Mouse (Mus musculus): ENCODE measurements around the gene Rho. TPM values are rescaled to one million over a fixed set of nuclear protein-coding genes. Genes with fewer than 3 reads are reported as not detected.

The Rho gene
- polyA plus RNA-seq, 1 experiment from 2014 or later, result 0.36 TPM

DNA sequence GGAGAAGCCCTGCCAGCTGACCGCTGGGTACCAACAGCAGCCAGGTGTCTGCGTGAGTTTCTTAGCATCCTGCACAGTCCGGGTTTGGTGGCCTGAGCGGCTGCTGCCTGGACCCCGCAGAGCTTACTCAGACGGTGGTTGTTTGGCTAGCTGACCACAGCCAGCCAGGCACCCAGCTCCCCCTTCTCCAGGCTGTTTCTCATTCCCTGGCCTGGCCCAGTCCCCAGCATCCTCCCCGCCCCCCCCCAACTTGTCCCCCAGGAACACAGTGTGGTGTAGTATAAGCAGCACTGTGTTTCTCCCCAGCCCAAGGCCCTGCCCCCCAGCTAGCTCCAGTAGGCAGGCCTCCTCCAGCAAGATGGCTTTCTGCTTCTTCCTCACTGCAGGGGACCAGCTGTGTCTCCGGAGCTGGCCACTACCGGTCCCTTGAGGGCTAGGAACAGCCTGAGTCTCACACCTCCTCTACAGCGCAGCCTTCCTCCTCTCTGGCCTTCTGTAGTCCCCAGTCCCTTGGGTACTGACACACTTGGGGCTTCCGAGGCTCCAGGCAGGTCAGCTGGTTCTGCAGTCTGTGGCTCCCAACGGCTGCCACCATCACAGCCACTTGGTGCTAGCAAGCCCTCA, 55.0 kb downstream of the Rho start:
- H3K4me1 ChIP-seq (ENCODE audit: control insufficient read depth, insufficient read depth, low read length), result peaks cover 7% of the 10 kb centered on the region; the same call in 1 of the 2 replicates
- H3K4me3 ChIP-seq (ENCODE audit: low read depth, low read length), result no peak overlapping the region
- no peaks in the 10 kb centered on the region for H3K9me3 ChIP-seq (replicated peaks; ENCODE audit: control insufficient read depth, low read length, poor library complexity, severe bottlenecking)
- no peak overlapping the region for H3K27ac ChIP-seq (ENCODE audit: low read length)
- no peak overlapping the region for H3K9ac ChIP-seq (ENCODE audit: low read depth, low read length)
- 42% methylated on average over 12 of the region's 12 CpGs for WGBS
- ATAC-seq, result no peak
- no peak overlapping the region for H3K4me2 ChIP-seq (ENCODE audit: low read length)
- H3K36me3 ChIP-seq (ENCODE audit: control insufficient read depth, insufficient read depth, low read length), result no peaks in the 10 kb centered on the region
- peaks cover 10% of the 10 kb centered on the region for H3K27me3 ChIP-seq (ENCODE audit: control insufficient read depth, insufficient read depth, low read depth, low read length)

DNA sequence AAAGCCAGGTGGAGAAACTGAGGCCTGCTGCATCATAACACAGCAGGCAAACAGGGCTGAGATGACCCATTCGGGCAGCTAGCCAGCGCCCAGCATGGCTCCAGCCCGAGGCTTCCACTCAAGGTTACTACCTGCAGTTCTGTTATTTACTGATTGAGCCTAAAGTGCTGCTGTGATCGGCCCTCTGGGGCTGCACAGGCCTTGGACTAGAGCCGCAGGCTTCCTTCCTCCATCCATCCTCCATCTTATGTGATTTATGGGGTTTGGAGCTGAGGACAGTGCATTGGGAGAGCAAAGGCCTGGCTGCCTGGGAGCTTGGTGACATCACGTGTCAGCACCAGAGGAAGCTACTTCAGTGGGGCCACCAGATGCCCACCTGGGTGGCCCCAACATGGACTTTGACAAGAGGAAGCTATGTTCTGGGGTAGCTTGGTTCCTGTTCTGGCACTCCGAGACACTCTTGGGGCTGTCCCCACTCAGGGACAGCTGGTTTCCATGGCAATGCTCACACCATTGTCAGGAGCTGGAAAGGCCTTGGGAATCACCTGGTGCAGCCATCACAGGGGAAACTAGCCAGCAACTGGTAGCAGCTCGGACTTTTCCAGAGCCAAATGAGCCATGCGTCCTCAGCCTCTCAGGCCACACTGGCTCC, 55.7 kb downstream of the Rho start:
- H3K27me3 ChIP-seq (ENCODE audit: control insufficient read depth, insufficient read depth, low read depth, low read length), result peaks cover 16% of the 10 kb centered on the region
- H3K27ac ChIP-seq (ENCODE audit: low read length), result no peak overlapping the region
- H3K36me3 ChIP-seq (ENCODE audit: control insufficient read depth, insufficient read depth, low read length), result no peaks in the 10 kb centered on the region
- no peak for ATAC-seq
- H3K4me3 ChIP-seq (ENCODE audit: low read depth, low read length), result no peak overlapping the region
- H3K9ac ChIP-seq (ENCODE audit: low read depth, low read length), result no peak overlapping the region
- peaks cover 7% of the 10 kb centered on the region; the same call in 1 of the 2 replicates for H3K4me1 ChIP-seq (ENCODE audit: control insufficient read depth, insufficient read depth, low read length)
- H3K9me3 ChIP-seq (replicated peaks; ENCODE audit: control insufficient read depth, low read length, poor library complexity, severe bottlenecking), result no peaks in the 10 kb centered on the region
- WGBS, result 61% methylated on average over 9 of the region's 9 CpGs
- H3K4me2 ChIP-seq (ENCODE audit: low read length), result no peak overlapping the region

DNA sequence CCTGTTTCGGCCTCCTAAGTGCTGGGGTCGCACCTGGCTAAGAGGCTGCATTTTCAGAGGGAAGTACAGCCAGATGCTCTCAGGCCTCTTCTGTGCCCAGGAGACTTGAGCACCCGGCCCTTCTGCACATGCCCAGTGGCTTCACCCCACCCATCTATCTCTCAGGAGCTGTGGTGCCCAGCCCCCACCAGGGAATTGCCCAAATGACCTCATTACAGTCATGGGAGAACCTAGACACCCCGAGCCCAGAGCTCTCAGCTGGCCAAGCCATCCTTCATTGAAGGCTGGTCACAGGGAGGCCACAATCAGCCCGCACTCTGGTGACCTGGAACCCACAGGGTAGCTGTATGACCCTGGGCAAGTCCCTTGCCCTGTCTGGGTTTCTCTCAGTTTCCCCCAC, 57.5 kb downstream of the Rho start:
- H3K4me3 ChIP-seq (ENCODE audit: low read depth, low read length), result no peak overlapping the region
- H3K9me3 ChIP-seq (replicated peaks; ENCODE audit: control insufficient read depth, low read length, poor library complexity, severe bottlenecking), result no peaks in the 10 kb centered on the region
- H3K27ac ChIP-seq (ENCODE audit: low read length), result no peak overlapping the region
- ATAC-seq, result no peak
- 74% methylated on average over 5 of the region's 5 CpGs for WGBS
- H3K4me1 ChIP-seq (ENCODE audit: control insufficient read depth, insufficient read depth, low read length), result peaks cover 15% of the 10 kb centered on the region; the same call in 1 of the 2 replicates
- no peak overlapping the region for H3K9ac ChIP-seq (ENCODE audit: low read depth, low read length)
- no peaks in the 10 kb centered on the region for H3K36me3 ChIP-seq (ENCODE audit: control insufficient read depth, insufficient read depth, low read length)
- no peak overlapping the region for H3K4me2 ChIP-seq (ENCODE audit: low read length)
- peaks cover 34% of the 10 kb centered on the region for H3K27me3 ChIP-seq (ENCODE audit: control insufficient read depth, insufficient read depth, low read depth, low read length)

DNA sequence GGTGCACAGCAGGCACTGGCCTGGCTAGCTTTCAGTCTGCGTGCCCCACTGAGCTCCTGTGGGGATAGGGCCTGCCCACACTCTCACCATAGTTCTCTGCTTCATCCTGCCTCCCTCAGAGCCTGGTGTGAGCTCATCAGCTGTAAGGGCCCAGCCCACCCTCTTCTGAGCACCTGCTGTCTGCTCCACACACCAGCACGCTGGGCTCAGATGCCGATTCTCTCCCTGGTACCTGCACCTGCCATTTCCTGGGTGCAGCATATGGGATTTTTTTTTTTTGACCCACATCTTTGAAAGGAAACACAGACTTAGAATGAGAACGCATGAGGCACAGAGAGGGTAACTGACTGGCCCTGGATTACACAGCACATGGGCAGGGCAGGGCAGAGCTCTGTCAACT, 58.1 kb downstream of the Rho start:
- WGBS, result 63% methylated on average over 4 of the region's 4 CpGs
- H3K4me2 ChIP-seq (ENCODE audit: low read length), result no peak overlapping the region
- H3K36me3 ChIP-seq (ENCODE audit: control insufficient read depth, insufficient read depth, low read length), result no peaks in the 10 kb centered on the region
- no peak overlapping the region for H3K4me3 ChIP-seq (ENCODE audit: low read depth, low read length)
- H3K9ac ChIP-seq (ENCODE audit: low read depth, low read length), result no peak overlapping the region
- H3K27ac ChIP-seq (ENCODE audit: low read length), result no peak overlapping the region
- peaks cover 18% of the 10 kb centered on the region; the same call in 1 of the 2 replicates for H3K4me1 ChIP-seq (ENCODE audit: control insufficient read depth, insufficient read depth, low read length)
- peaks cover 39% of the 10 kb centered on the region for H3K27me3 ChIP-seq (ENCODE audit: control insufficient read depth, insufficient read depth, low read depth, low read length)
- ATAC-seq, result no peak
- no peaks in the 10 kb centered on the region for H3K9me3 ChIP-seq (replicated peaks; ENCODE audit: control insufficient read depth, low read length, poor library complexity, severe bottlenecking)

Other genes starting within 250 kb of the Rho start
- gene Tmem40, start 169.3 kb upstream of the Rho start, polyA plus RNA-seq (2015; fragmentation: Nextera tagmentation; extraction: Ambion mirVana), result 0.85 and 1.3 TPM in 2 replicates
- 9.8 and 10.3 TPM in 2 replicates for gene Cand2, start 157.2 kb upstream of the Rho start, polyA plus RNA-seq (2015; fragmentation: Nextera tagmentation; extraction: Ambion mirVana)
- gene Rpl32, start 123.0 kb upstream of the Rho start, polyA plus RNA-seq (2015; fragmentation: Nextera tagmentation; extraction: Ambion mirVana), result 855 and 922 TPM in 2 replicates
- 3.1 and 3.2 TPM in 2 replicates for gene Efcab12, start 93.3 kb upstream of the Rho start, polyA plus RNA-seq (2015; fragmentation: Nextera tagmentation; extraction: Ambion mirVana)
- 8.9 and 10.1 TPM in 2 replicates for gene Mbd4, start 78.4 kb upstream of the Rho start, polyA plus RNA-seq (2015; fragmentation: Nextera tagmentation; extraction: Ambion mirVana)
- 35.2 and 36.8 TPM in 2 replicates for gene Ift122, start 78.3 kb upstream of the Rho start, polyA plus RNA-seq (2015; fragmentation: Nextera tagmentation; extraction: Ambion mirVana)
- not detected in 2 replicates for gene H1foo, start 13.2 kb downstream of the Rho start, polyA plus RNA-seq (2015; fragmentation: Nextera tagmentation; extraction: Ambion mirVana)
- gene Plxnd1, start 63.3 kb downstream of the Rho start, polyA plus RNA-seq (2015; fragmentation: Nextera tagmentation; extraction: Ambion mirVana), result 7.5 and 7.7 TPM in 2 replicates